Mouse (Mus musculus): ENCODE measurements around the gene Agtr1a. TPM values are rescaled to one million over a fixed set of nuclear protein-coding genes. Genes with fewer than 3 reads are reported as not detected.

Agtr1a gene
- polyA plus RNA-seq, 1 experiment from 2014 or later, result not detected

DNA sequence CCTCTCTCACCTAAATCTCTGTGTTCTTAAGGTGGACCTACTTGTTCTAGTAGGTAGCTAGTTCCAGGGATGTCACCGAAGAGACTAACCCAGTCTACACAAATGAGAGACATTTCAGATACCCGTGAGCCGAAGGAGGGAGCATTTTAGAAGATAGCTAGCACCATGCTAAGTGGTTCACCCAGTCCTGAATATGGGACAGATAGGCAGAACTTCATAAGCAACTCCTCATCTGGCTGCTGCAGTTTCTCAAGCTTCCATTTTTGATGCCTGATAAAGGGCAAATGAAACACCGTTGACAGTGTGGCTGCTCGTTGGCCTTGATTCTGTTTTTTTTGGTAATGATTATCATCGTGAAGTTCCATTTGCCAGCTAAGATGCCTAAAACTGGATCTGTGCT is 25.8 kb downstream of the Agtr1a start:
- H3K27me3 ChIP-seq, result no peaks in the 10 kb centered on the region
- no peak for TF ChIP-seq CTCF (IDR thresholded peaks at IDR 0.05)
- DNase-seq (ENCODE audit: low read depth, low spot score) (no peak), ATAC-seq (no peak)
- ChIA-PET CTCF (no interaction called here), POLR2A (no interaction called here)
- in situ Hi-C loops (cut with MboI; ENCODE audit: low pct_unique_long_range_greater_than_20kb), result no loop called here

DNA sequence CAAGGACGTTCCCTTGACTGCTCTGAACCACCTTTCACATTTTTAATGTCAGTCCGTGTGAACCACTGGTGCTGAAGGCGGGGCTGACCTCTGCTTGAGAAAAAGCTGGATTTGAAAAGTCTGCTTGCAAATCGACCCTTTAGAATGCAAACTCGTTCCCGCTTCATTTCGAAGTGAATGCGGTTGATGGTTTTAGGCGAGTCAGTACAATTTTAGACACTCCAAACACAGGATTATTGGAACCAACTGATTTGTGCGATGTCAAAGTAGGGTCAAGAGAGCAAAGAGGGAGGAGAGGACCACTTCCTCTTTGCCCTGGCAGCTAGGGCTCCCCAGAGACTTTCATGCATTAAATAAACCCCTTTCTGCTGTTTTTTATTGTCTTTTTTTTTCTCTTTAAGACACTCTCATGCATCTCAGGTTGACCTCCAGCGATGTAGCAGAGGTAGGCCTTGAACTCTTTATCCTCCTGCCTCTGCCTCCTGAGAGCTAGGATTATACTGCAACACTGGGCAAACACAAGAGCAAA is 27.9 kb downstream of the Agtr1a start:
- ATAC-seq, result no peak
- no peak for DNase-seq (ENCODE audit: low read depth, low spot score)

DNA sequence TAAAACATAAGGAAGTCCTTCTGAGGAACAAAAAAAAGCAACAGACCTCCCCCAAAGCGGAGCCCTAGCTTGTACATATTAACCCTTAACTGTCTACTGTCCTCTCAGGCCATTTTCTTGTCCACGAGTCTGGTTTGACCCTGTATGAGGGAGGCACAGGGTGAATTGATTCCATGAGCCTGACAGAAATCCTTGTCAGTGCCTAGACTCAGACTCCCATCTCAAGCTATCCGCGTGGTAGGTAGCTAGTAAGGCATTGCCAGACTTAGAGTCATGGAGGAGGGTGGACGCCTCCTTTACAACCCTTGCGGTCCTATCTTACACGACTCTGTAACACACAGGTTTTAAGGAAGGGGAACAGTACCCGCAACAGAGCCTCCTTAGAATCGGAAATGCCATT is 28.5 kb downstream of the Agtr1a start:
- no peak for TF ChIP-seq CTCF (IDR thresholded peaks at IDR 0.05)
- no peaks in the 10 kb centered on the region for H3K27me3 ChIP-seq
- in situ Hi-C loops (cut with MboI; ENCODE audit: low pct_unique_long_range_greater_than_20kb), result no loop called here
- DNase-seq (ENCODE audit: low read depth, low spot score), result no peak
- no peak for ATAC-seq
- ChIA-PET CTCF (no interaction called here), POLR2A (interaction anchor here (0.6 kb wide), 1 partner anchor 473 kb away, joined by 3 read pairs; no protein-coding TSS in a partner anchor)

More for the DNA sequence above, 27.9 kb downstream of the Agtr1a start:
- H3K27me3 ChIP-seq, result no peaks in the 10 kb centered on the region
- in situ Hi-C loops (cut with MboI; ENCODE audit: low pct_unique_long_range_greater_than_20kb), result no loop called here
- ChIA-PET POLR2A (interaction anchor here (0.5 to 0.6 kb wide), 2 partner anchors 18 to 158 kb away, joined by 3 read pairs; no protein-coding TSS in a partner anchor), CTCF (no interaction called here)
- TF ChIP-seq CTCF (IDR thresholded peaks at IDR 0.05), result no peak

DNA sequence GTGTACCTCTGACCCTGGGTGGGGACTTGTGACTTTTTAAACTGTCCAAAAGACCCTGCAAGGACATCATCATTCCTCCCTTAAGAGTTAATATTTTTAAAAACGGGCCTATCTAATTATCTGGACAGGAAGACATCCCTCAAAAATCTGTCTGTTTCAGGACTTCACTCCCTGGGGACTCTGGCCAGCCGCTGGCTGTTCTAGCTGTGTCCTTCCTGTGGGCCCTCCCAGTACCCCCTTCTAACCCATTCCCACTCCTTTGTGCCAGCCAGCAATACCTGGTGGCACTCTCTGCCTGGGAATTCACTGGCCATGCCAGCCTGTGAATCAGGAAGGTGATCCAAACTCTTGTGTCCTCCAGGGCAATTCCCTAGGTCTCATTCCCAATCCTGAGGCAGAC is 29.1 kb downstream of the Agtr1a start:
- no peaks in the 10 kb centered on the region for H3K27me3 ChIP-seq
- no peak for ATAC-seq
- in situ Hi-C loops (cut with MboI; ENCODE audit: low pct_unique_long_range_greater_than_20kb), result no loop called here
- ChIA-PET POLR2A (interaction anchor here (0.6 to 0.7 kb wide), 2 partner anchors 128 to 473 kb away, joined by 3 to 9 read pairs; no protein-coding TSS in a partner anchor), CTCF (no interaction called here)
- no peak for TF ChIP-seq CTCF (IDR thresholded peaks at IDR 0.05)
- DNase-seq (ENCODE audit: low read depth, low spot score), result no peak

DNA sequence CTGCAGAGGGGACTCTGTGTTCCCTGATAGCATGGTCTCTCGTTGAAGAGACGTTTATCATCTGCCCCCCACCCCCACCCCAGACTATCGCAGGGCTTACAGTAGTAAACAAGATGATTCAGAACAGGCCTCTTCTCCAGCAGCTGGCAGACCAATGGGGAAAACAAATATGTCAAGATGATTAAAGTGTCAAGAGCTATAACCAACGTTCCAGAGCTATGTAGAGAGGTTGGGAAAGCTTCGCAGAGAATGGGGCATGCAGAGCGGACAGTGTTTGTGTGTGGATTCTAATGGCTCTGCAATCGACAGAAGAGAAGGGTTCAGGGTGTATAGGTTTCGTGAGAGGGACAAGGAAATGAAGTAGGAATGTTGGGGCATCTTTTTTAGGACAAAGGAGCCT is 31.9 kb downstream of the Agtr1a start:
- ChIA-PET CTCF (no interaction called here), POLR2A (no interaction called here)
- in situ Hi-C loops (cut with MboI; ENCODE audit: low pct_unique_long_range_greater_than_20kb), result no loop called here
- no peak for TF ChIP-seq CTCF (IDR thresholded peaks at IDR 0.05)
- ATAC-seq (no peak), DNase-seq (ENCODE audit: low read depth, low spot score) (no peak)
- H3K27me3 ChIP-seq, result no peaks in the 10 kb centered on the region

DNA sequence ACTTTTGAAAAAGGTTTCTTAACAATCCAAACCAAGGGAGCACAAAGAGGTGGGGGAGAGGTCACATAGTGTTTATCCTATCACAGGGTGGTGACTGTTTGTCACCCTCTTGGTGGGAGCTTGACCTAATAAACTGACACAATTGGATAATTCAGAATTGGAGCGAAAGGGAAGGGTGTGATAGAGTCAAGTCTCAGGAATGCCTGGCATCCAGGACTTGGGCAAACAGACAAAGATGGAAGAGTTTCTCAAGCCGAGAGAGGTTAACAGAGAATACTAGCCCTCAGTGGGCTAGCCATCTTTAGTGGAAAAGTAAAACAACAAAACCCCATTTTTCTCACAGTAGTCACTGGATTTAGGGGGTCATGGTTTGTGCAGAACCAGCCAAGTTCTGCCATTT is 32.5 kb downstream of the Agtr1a start:
- TF ChIP-seq CTCF (IDR thresholded peaks at IDR 0.05), result no peak
- in situ Hi-C loops (cut with MboI; ENCODE audit: low pct_unique_long_range_greater_than_20kb), result no loop called here
- CTCF ChIA-PET, result no interaction called here
- DNase-seq (ENCODE audit: low read depth, low spot score) (peak; percentile 7), ATAC-seq (peak; percentile 62)
- POLR2A ChIA-PET, result no interaction called here
- no peaks in the 10 kb centered on the region for H3K27me3 ChIP-seq

DNA sequence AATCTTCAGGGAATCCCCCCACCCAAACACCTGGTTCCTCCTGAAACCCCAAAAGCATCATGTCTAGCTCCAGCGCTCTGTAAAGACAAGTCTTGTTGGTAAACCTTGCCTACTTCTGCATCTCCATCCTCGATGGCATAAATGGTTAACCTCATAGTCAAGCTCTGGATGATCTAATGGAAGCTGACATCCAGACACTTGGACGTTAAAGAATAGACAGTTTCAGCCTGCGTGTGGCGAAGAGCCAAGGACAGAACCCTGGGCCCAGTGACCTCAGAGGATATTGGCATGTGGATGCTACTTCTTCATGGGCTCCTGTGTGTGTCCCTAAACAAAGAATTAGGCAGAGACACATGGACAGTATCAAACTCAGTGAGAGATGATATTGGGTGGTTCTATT is 42.6 kb downstream of the Agtr1a start:
- H3K27me3 ChIP-seq, result peaks cover 4% of the 10 kb centered on the region
- ChIA-PET POLR2A (no interaction called here), CTCF (no interaction called here)
- no peak for ATAC-seq
- in situ Hi-C loops (cut with MboI; ENCODE audit: low pct_unique_long_range_greater_than_20kb), result no loop called here
- DNase-seq (ENCODE audit: low read depth, low spot score), result no peak
- no peak for TF ChIP-seq CTCF (IDR thresholded peaks at IDR 0.05)

DNA sequence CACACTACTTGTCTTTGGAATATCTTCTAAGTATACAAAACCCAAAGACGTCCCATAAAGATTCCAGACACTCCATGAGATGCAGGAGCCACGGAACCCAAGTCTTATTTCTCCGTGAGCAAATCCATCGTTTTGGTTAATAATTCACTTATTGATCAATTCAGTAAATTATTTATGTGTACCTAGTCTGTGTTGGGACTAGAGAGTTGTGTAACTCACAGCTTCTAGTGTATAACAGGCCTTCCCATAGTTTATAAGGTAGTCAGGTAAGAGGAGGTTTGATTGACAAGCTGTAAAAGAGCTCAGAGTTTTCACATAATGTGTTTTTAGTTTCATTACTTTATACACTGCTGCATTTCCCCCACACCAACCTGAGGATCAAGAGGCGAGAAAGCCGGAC is 48.9 kb downstream of the Agtr1a start:
- TF ChIP-seq CTCF (IDR thresholded peaks at IDR 0.05), result no peak
- POLR2A ChIA-PET, result no interaction called here
- CTCF ChIA-PET, result no interaction called here

DNA sequence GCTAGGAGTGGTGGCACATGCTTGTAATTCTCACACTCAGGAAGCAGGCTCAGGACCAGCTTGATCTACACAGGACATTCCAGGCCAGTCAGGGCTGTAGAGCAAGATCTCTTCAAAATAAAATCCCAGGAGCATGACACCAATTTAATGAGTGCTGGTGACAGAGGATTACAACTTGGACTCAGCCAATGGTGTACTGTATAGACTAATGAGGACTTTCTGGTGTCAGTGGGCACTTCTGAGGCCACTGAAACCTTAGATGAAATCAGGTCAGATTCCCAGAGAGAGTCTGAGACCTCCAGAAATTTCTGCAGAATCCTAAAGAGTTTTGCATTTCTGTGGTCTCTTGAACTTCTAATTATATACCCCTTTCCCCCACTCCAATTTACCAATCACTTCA is 57.9 kb downstream of the Agtr1a start:
- DNase-seq (ENCODE audit: low read depth, low spot score) (no peak), ATAC-seq (no peak)
- CTCF ChIA-PET, result no interaction called here

More for the DNA sequence above, 48.9 kb downstream of the Agtr1a start:
- no peak for DNase-seq (ENCODE audit: low read depth, low spot score)
- H3K27me3 ChIP-seq, result peaks cover 4% of the 10 kb centered on the region
- ATAC-seq, result no peak
- in situ Hi-C loops (cut with MboI; ENCODE audit: low pct_unique_long_range_greater_than_20kb), result no loop called here

DNA sequence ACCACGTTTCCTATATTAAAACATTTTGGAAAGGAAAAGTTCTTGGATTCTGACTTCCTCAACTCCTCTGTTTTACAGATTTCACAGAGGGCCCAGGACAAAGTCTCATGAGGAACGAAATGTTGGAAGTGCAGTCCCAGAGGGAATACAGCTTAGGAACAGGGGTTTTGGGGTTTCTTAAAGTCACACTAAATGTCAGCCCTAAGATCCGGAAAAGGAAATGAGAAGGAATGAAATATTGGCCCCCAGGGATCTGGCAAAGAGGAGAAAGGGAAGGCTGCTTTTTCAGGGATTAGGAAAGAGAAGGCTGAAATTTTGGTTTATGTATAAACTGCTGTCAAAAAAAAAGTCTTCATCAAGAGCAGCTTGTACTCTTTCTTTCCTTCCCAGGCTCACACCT is 60.2 kb downstream of the Agtr1a start:
- ATAC-seq, result no peak
- in situ Hi-C loops (cut with MboI; ENCODE audit: low pct_unique_long_range_greater_than_20kb), result no loop called here
- no peak for TF ChIP-seq CTCF (IDR thresholded peaks at IDR 0.05)
- DNase-seq (ENCODE audit: low read depth, low spot score), result no peak
- H3K27me3 ChIP-seq, result no peaks in the 10 kb centered on the region
- CTCF ChIA-PET, result no interaction called here
- POLR2A ChIA-PET, result no interaction called here

More for the DNA sequence above, 57.9 kb downstream of the Agtr1a start:
- POLR2A ChIA-PET, result no interaction called here
- in situ Hi-C loops (cut with MboI; ENCODE audit: low pct_unique_long_range_greater_than_20kb), result no loop called here
- no peak for TF ChIP-seq CTCF (IDR thresholded peaks at IDR 0.05)
- H3K27me3 ChIP-seq, result no peaks in the 10 kb centered on the region

DNA sequence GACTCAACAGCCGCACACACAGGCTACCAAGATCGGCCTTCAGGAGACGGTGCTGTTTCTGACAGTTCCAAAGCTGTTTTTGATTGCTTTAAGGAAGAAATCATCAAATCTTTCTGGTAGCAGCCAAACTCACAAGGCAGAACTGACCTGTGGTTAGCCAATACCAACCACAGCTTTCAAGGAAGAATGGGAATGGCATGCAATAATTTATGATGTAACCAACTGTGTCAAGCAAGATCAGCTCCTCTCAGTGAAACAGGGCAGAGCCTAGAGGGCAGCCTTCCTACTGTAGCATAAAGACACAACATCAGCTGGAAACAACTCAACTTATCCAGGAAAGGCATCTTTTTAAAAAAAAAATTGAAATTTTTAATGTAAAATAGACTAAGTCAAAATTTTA is 62.6 kb downstream of the Agtr1a start:
- CTCF ChIA-PET, result no interaction called here
- ATAC-seq (peak; percentile 63), DNase-seq (ENCODE audit: low read depth, low spot score) (peak; percentile 72)
- in situ Hi-C loops (cut with MboI; ENCODE audit: low pct_unique_long_range_greater_than_20kb), result no loop called here
- no peaks in the 10 kb centered on the region for H3K27me3 ChIP-seq
- peak; percentile 39 for TF ChIP-seq CTCF (IDR thresholded peaks at IDR 0.05)
- POLR2A ChIA-PET, result no interaction called here

DNA sequence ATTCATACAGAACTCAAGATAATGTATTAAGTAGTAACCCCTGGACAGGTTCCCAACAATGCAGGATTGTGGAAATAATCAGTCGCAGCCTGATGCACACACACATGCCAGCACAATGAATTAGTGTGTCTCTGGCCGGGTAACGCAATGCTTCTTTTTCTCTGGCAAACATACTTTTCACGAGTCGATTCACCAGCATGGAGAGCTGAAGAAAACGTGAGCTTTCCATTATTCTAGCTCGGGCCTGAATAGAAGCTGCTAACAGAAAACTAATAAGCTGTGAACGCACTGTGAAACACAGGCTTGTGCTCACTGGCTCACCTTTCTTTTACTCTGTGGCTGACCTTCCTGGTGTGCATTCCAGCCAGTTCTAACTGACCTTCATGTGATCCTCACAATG is 64.4 kb downstream of the Agtr1a start:
- ATAC-seq (peak; percentile 30), DNase-seq (ENCODE audit: low read depth, low spot score) (peak; percentile 43)
- ChIA-PET CTCF (no interaction called here), POLR2A (no interaction called here)
- TF ChIP-seq CTCF (IDR thresholded peaks at IDR 0.05), result no peak
- no peaks in the 10 kb centered on the region for H3K27me3 ChIP-seq
- in situ Hi-C loops (cut with MboI; ENCODE audit: low pct_unique_long_range_greater_than_20kb), result no loop called here
